Mouse (Mus musculus) urinary bladder, adult 18-20 months (tissue): ENCODE data around the gene Ppef2.
"Not testable (repeated sequence)": the region's sequence is repeated elsewhere in the genome, so short reads cannot be mapped to it uniquely, and the experiment has no call there.

Experiments
- DNase-seq, 2 experiments: peaks; one replicate each; pipeline ENCODE4 v3.0.0; 2022; ENCODE audit warnings: low spot score in 2 of 2, mixed read lengths in 2 of 2

Ppef2 gene

DNA sequence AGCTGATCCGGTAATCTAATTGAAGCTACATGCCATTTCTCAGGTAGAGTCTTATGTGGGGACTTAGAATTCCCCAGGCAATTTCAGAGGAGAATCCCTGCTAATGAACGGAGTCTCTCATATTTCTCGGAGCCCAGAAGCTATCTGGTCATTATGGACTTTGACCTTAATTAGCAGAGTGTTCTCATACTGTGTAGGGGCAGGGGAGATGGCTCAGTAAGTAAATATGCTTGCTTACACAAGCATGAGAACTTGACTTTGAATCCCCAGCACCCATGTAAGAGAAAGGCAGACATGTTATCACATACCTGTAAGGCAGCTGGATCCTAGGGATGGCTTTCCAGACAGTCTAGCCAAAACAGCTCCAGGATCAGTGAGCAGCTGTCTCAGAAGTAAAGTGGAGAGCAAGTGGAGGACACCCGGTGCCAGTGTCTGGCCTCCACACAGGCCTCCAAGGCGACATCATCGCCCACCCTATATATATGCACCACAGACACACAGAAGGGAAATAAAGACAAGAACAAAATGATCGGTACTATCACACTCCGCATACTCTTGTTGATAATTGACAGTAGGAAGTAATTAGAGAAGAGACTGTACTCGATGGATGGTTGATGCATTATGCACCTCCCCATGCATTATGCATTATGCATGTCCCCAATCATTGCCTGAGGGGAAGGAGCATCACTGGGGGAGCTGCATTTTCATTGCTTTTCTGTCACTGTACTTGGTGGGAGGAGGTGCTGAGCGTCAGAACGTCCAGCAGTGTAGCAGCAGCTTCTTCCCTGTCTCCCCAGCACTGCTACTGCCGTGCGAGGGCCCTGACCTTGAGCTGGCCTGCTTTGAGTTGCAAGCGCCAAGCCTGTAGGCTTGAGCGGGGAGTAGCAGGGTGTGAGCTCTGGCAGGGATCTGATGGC is 58.9 kb downstream of the Ppef2 start:
- DNase-seq, result no peak

DNA sequence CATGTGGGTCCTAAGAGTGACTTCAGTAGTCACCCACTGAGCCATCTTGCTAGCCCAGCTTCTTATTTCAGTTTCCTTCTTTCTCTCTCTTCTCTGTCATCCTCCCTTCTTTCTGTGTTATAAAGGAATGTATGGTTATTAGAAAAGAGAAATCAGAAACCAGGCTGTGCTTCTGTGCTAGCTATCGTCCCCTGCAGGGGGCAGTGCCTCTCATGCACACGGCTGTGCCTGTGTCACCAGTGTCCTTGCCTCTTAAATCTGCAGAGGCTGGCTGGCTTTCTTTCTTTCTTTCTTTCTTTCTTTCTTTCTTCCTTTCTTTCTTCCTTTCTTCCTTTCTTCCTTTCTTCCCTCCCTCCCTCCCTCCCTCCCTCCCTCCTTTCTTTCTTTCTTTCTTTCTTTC is 60.4 kb downstream of the Ppef2 start:
- DNase-seq, result not testable (repeated sequence)

DNA sequence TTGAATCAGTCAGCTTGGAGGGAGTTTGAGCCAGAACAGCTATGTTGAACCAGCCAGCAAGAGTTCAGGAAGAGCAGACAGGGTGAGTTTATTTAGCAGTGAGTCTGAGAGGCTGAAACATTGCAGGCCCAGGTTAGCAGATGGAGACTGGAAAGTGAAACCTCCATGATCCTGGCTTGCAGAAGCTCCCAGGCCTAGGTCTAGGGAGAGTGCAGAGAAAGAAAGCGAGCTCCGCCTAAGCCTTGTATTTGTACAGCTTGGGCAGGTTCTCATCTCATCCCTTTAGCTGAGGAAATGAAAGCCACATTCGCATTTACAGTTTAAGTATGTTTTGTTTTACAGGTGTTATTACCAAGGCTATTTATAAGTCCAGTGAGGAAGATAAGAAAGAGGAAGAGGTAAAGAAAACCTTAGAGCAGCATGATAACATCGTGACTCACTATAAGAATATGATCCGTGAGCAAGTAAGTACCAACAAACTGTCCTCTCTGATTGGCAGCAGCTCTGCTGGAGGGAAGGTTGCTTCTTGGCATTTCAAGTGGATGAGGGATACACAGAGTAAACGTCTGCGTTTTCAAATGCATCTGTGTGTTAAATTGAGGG is 67.1 kb downstream of the Ppef2 start:
- no peak for DNase-seq

DNA sequence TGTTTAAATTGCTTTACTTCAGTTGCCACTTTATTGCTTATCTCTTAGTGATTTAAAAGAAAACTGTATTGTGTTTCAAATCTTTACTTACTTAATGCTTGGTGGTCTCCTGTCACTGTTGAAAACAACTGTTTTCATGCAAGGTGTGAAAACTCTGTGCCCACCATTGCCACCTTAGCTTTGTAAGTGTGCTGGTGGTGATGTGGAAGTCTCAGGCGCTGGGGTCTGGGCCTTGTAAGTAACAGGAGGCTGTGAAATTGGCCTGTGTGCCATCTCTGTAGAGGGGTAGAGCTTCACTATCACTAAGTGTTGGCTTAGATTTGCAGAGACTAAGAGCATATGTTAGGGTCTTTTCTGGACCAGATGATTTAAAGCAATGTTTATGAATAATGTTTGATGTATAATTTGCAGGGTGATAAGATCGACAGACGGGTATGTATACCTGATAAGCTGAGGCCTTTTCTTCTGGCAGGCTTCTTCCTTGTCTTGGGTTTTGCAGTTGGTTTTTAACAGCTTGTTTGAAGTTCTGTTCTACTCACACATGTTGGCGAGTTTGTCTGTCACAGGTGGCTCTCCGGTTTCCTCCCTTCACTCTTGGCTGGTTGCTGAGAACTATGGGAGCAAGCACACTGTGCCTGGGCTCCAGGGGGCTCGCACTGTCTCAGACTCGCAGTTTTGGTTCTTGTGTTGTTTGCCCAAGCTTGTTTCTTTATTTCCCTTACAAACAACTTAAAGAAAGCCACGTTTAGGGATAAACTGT is 72.8 kb downstream of the Ppef2 start:
- no peak for DNase-seq
